Mouse (Mus musculus): Measurements from ENCODE around the gene Nck1. TPM values are rescaled to one million over a fixed set of nuclear protein-coding genes. Genes with fewer than 3 reads are reported as not detected.

Nck1 gene
- polyA plus RNA-seq, 1 experiment from 2014 or later = 69.1 TPM

Other genes with a start within 250 kb of the Nck1 start
- gene Il20rb, start 59.3 kb downstream of the Nck1 start, polyA plus RNA-seq (2016; fragmentation: Nextera tagmentation; extraction: Ambion mirVana) = 0.76 and 1.3 TPM in 2 replicates
- gene Slc35g2, start 25.0 kb upstream of the Nck1 start, polyA plus RNA-seq (2016; fragmentation: Nextera tagmentation; extraction: Ambion mirVana) = 8.3 and 10.4 TPM in 2 replicates
- 42.7 and 53.7 TPM in 2 replicates for gene Stag1, start 51.7 kb upstream of the Nck1 start, polyA plus RNA-seq (2016; fragmentation: Nextera tagmentation; extraction: Ambion mirVana)